Mouse (Mus musculus) thymus, postnatal 10 days (tissue): ENCODE results near the gene Tubg2.
A peak's percentile ranks its signal among the peaks of the same experiment; 100 is the strongest.

ENCODE experiments used
- DNase-seq, 2 experiments: peaks; one replicate each; pipeline ENCODE4 v3.0.0; 2021; ENCODE audit warnings: low spot score in 2 of 2

Gene Tubg2

GRCm38 (mm10) chr11:101178061-101179058, 22.7 kb downstream of the Tubg2 start:
- no peak for DNase-seq

DNA sequence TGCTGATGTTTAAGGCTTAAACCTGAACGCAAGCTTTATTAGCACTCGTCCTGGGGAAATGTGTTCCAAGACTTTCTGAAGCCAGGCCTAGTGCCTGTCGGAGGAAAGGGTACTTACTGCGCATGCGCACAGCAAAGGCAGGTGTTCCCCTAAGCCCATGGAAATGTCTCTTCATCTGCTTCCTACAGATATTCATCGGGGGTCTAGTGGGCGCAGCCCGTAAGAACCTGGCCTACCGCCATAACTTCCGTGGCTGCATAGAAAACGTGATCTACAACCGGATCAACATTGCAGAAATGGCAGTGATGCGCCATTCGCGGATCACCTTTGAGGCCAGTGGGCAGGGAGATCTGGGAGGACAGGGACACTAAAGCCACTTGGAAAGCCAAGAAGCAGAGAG, 23.6 kb downstream of the Tubg2 start:
- DNase-seq, result no peak

GRCm38 (mm10) chr11:101180261-101180660, 24.6 kb downstream of the Tubg2 start:
- DNase-seq, result no peak

DNA sequence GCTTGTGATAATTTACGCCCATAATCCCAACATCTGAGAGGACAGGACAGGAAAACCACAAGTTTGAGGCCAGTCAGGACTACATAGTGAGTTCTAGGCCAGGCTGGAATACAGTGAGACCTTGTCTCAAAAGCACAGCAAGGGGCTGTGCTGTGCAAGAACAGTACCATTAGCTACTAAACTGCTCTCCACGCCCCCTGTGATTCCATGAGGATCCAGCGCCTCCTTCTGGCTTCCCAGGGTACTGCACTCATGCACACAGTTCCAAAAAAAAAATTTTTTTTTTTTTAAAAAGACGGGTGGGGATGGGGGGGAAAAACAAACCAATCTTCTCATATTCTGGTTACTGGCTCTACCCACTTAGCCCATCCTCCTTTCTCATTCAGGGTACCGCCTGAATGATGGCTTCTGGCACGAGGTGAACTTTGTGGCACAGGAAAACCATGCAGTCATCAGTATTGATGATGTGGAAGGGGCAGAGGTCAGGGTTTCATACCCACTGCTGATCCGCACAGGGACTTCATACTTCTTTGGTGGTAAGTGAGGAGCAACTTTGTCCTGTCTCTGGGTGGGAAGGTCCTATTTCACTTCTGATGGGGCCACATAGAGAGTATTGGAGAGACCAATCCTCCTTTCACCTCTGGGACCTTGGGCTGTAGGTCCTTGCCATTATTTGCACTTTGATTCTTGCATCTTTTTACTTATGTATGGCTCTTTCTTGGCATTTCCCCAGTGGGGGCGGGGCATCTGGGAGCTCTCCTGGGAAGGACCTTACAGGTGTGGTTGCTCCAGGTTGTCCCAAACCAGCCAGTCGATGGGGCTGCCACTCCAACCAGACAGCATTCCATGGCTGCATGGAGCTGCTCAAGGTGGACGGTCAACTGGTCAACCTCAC, 25.4 kb downstream of the Tubg2 start:
- peak in 1 of 2 experiments; percentile 52 for DNase-seq

DNA sequence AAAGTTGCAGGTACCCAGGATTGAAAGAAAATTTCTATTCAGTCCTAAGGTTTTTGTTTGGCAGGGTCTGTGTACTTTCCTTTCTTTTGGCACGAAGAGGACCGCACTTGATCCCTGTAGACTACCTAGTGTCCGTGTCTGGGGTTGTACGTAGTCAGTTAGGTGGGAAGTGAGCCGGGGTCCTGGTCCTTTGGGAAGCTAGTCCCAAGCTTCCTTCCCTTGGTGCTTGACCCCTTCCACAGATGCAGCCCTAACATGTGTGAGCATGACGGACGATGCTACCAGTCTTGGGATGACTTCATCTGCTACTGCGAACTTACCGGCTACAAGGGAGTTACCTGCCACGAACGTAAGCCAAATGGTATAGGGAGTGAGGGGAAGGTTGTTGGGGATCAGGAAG, 26.3 kb downstream of the Tubg2 start:
- DNase-seq, result no peak

DNA sequence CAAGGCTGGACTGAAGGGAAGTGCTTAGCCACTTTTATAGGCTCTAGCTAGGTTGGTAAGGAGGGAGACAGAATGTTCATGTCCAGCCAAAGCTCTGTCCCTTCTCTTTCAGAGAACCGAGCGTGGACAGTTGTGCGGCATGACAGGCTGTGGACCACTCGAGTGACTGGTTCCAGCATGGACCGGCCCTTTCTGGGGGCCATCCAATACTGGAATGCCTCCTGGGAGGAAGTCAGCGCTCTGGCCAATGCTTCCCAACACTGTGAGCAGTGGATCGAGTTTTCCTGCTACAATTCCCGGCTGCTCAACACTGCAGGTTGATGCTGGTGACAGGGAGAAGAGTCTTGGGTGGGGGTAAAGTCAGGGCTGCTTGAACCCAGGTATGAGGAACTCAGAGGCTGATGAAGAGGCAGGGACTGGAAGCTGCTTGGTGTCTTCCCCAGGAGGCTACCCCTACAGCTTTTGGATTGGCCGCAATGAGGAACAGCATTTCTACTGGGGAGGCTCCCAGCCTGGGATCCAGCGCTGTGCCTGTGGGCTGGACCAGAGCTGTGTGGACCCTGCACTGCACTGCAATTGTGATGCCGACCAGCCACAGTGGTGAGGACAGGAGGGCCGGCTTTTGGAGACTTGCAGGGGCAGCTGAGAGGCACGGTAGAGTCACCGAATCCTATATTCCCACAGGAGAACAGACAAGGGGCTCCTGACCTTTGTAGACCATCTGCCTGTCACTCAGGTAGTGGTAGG, 27.2 kb downstream of the Tubg2 start:
- no peak for DNase-seq

- no peak for DNase-seq
Measured at GRCm38 (mm10) chr11:101184984-101185383, 29.3 kb downstream of the Tubg2 start.

DNA sequence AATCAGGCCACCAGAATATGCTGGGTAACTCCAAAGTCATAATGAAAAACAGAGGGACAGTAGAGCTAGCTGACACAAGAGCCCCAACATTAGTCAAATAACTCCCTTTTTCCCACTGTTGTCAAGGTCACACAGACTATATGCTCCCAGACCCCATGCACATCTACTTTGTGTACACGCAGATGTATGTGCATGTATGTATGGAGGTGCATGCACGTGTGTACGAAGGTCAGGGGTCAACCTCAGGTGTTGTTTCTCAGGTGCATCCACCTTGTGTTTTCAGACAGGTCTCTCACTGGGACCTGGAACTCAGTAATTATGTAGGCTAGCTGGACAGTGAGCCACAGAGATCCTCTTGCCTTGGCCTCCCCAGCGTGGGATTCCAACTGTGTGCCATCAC, 29.7 kb downstream of the Tubg2 start:
- DNase-seq, result no peak

DNA sequence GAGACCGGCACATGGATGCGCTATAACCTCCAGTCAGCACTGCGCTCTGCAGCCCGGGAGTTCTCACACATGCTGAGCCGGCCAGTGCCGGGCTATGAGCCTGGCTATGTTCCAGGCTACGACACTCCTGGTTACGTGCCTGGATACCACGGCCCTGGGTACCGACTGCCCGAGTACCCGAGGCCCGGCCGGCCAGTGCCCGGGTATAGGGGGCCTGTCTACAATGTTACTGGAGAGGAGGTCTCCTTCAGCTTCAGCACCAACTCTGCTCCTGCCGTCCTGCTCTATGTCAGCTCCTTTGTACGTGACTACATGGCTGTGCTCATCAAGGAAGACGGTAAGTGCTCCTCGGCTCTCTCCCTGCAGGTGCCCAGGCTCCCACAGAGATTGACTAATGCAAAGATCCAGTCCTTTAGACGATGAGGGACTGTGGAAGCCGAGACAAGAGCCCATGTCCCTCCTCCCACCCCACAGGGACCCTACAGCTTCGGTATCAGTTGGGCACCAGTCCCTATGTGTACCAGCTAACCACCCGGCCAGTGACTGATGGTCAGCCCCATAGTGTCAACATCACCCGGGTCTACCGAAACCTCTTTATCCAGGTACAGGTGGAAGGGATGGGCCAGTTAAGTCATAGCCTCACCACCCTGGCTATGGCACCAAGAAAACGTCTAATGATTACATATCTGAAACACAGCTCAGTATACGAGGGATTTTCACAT, 31.0 kb downstream of the Tubg2 start:
- no peak for DNase-seq

GRCm38 (mm10) chr11:101187541-101187940, 31.8 kb downstream of the Tubg2 start:
- no peak for DNase-seq

DNA sequence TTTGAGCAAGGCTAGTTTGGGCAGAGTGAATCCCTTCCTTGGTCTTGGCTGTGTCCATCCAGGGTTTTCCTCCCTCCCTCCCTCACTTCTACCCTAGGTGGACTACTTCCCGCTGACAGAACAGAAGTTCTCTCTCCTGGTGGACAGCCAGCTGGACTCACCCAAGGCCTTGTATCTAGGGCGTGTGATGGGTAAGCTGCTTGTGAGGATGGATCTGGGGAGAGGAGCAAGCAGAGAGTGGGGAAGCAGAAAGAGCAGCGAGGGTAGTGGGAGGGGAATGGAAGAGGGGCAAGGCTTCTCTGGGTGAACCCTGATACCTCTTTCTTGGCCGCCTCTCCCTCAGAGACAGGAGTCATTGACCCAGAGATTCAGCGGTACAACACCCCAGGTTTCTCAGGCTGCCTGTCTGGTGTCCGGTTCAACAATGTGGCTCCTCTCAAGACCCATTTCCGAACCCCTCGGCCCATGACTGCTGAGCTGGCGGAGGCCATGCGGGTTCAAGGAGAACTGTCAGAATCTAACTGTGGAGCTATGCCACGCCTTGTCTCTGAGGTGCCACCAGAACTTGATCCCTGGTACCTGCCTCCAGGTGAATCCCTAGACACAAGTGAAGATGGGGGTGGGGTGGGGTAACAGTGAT, 32.6 kb downstream of the Tubg2 start:
- DNase-seq, result no peak

GRCm38 (mm10) chr11:101189495-101190180, 33.9 kb downstream of the Tubg2 start:
- no peak for DNase-seq

DNA sequence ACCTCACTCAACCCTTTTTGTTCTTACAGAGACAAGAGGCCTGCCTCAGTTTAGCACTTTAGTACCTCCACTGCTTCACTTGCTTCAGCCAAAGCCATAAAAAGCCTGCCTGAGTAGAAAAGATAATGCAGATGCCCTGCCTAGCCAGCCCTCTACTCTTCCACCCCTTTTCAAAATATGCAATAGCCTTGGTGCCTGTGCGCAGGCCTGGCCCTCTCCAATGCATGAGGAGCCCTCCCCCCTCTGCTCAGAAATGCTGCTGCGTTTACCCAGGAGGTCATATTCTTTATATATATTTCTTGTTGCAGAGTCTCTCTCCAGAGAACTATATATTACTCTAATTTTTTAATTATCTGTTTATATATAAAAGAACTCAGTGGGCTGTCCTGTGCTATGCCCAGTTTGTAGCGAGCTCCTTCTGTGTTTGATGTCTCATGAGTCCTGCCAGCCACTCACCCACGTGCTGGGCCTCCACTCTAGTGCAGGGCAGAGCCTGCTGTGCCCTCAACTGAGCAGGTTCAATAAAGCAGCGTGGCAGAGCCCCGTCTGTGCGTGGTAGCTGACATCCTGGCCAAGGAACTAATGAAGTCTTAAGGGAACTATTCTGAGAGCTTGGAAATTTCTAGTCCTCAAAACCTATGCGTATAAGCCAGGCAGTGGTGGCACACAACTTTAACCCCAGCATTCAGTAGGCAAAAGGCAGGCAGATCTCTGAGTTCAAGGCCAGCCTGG, 34.6 kb downstream of the Tubg2 start:
- no peak for DNase-seq

DNA sequence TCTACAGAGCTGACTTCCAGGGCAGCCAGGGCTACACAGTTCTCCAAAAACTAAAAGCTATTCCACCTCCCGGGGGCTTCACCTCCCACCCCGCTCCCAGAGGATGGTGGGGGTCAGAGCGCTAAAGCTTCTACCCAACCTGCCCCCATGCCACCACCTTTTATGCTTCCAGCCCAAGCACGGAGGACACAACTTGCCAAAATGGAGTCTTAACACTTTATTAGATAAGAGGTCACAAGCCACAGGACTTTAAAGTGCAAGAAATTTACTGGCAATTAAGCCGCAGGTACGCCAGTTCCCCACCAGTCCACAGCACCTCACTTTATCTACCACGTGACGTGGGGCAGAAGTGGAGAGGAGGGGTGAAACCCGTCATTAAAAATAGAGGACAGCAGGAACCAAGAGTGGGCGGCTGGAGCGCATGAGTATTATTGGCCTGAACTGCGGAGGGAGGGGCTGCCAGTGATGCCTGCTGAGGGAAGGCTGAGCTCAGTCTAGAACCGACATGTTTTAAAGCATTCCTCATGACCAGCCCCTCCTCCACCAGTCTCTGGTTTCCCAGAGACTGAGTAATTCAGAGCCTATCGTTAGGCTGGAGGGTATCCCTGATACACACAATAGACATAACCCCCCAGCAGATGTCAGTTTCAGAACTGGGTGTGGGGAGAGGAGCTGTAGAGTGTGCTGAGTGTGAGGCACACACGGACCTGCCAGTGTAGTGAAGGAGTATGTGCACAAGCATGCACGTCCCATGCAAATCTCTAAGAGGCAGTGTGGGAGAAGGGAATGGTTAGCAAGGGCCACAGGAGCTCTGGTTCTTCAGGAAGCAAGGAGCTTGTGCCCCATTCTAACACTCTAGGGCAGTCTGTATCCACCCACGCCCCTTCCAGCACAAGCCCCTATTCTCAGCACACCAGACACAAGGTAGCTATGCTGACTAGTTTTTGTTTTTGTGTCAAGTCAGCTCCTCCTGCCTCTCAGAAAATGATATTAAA, 35.5 kb downstream of the Tubg2 start:
- DNase-seq, result no peak

DNA sequence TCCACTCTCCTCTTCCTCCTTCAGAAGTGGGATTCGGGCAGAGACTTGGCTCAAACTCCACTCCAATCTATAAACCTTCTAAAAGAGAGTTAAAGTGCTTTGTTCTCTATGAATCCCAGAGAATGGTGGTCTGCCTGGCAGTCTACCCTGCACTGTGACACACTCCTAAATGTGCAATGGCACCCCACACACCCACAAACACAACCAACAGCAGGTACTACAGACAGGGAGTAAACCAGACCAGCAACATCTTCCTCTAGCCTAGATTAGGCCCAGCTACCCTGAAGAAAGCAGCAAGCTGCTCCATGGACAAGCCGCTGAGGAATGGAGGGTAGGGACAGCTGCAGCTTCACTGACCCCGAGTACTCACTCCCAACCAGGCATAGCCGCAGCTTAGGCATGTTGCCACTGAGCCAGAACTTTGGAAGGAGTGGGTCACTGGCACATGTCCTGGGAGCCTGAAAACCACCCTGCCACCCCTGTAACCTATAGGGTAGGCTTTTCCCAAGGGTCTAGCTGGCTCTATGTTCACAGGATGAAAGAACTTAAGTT, 36.3 kb downstream of the Tubg2 start:
- no peak for DNase-seq

DNA sequence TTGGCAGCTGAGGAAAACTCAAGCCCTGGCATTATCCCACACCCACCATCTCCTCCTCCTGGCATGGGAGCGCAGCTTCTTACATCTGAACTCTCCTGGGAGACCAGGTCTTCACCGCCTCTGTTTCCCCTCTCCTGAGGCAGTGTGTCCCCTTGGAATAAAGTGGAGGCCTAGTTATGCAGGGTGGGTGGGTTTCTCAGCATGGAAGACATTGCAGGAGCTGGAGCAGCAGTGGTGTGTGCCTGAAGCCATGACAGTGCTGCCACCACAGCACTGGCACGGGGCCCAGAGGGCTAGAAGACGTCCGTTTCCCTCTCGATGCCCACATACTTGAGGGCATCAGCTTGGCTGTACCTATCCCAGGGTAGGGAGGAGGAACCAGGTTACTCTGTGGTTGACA, 36.9 kb downstream of the Tubg2 start:
- DNase-seq, result no peak

DNA sequence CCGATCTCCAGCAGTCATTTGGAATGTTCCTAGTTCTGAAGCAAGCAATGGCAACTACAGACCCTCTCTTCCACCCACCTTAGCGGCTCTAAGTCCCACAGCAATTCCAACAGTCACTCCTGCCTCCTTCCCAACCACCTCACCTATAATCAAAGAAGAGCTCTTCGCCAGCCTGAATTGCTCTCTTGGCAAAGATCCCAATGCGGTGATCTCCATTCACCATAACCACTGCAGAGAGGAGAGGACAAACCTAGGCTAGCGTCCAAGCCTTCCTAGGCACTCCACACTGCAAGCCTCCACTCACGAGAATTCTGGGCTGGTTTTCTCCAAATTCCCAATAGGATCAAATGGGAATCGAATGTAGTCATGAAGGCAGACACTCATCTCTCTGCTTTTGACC, 37.4 kb downstream of the Tubg2 start:
- DNase-seq, result no peak

- DNase-seq, result no peak
Measured at GRCm38 (mm10) chr11:101194137-101194536, 38.4 kb downstream of the Tubg2 start.
